Mouse (Mus musculus) neural tube, embryonic 11.5 days (tissue): Measurements from ENCODE around the gene Ccdc88c. TPM values are rescaled to one million over a fixed set of nuclear protein-coding genes. Genes with fewer than 3 reads are reported as not detected.

Experiments used
- ATAC-seq: fragments of 200-750 bp; cut with Nextera tagmentation; 2 replicates; pipeline ENCODE4 v1.8.0; 2017; ENCODE audit warnings: moderate number of reproducible peaks, mild to moderate bottlenecking, moderate TSS enrichment, moderate library complexity; ENCODE audit not compliant: insufficient read depth, low FRiP score, low TSS enrichment
- DNase-seq: peaks from one replicate; pipeline ENCODE4 v3.0.0-alpha.2; 2015; ENCODE audit warnings: low spot score
- H3K27ac ChIP-seq: fragments of 300-500 bp; sonication (generic); 2 replicates; pipeline ENCODE4 v1.5.1; 2014; ENCODE audit warnings: low read depth, mild to moderate bottlenecking, low read length
- H3K27me3 ChIP-seq: fragments of 300-500 bp; sonication (generic); 2 replicates; pipeline ENCODE4 v1.6.1; 2014; ENCODE audit warnings: mild to moderate bottlenecking, low read length, mixed read lengths; ENCODE audit not compliant: control insufficient read depth, insufficient read depth
- H3K36me3 ChIP-seq: fragments of 300-500 bp; sonication (generic); 2 replicates; pipeline ENCODE4 v1.6.1; 2014; ENCODE audit warnings: mild to moderate bottlenecking, low read length, moderate library complexity, mixed read lengths; ENCODE audit not compliant: control insufficient read depth, insufficient read depth
- H3K4me1 ChIP-seq: fragments of 300-500 bp; sonication (generic); 2 replicates; pipeline ENCODE4 v1.6.1; 2014; ENCODE audit warnings: low read length, mixed read lengths; ENCODE audit not compliant: control insufficient read depth, insufficient read depth
- H3K4me2 ChIP-seq: fragments of 300-500 bp; sonication (generic); 2 replicates; pipeline ENCODE4 v1.6.1; 2014; ENCODE audit warnings: low read depth, mild to moderate bottlenecking, moderate library complexity
- H3K4me3 ChIP-seq: fragments of 300-500 bp; sonication (generic); 2 replicates; pipeline ENCODE4 v1.5.1; 2014; ENCODE audit warnings: low read depth, low read length
- H3K9ac ChIP-seq: fragments of 300-500 bp; sonication (generic); 2 replicates; pipeline ENCODE4 v1.6.1; 2014; ENCODE audit warnings: mild to moderate bottlenecking, low read length
- H3K9me3 ChIP-seq: fragments of 300-500 bp; sonication (generic); 2 replicates; pipeline ENCODE4 v1.6.1; 2016; ENCODE audit warnings: low read length; ENCODE audit not compliant: control insufficient read depth
- WGBS: fragments of 180-500 bp; shearing (Covaris S2); extraction: QIAGEN DNeasy Blood & Tissue Kit; methylation state at CpG from one replicate; pipeline ENCODE4 v1.1.7; 2014; 5-methylcytosine and 5-hydroxymethylcytosine counted together
- polyA plus RNA-seq: library from polyadenylated mRNA; unstranded; fragments of >200 nt; fragmentation: Nextera tagmentation; extraction: Ambion mirVana; gene quantifications from 2 replicates; pipeline ENCODE4 v1.2.1, GENCODE M21; 2014

Ccdc88c gene
- polyA plus RNA-seq, 1 experiment from 2014 or later = 11.8 TPM

DNA sequence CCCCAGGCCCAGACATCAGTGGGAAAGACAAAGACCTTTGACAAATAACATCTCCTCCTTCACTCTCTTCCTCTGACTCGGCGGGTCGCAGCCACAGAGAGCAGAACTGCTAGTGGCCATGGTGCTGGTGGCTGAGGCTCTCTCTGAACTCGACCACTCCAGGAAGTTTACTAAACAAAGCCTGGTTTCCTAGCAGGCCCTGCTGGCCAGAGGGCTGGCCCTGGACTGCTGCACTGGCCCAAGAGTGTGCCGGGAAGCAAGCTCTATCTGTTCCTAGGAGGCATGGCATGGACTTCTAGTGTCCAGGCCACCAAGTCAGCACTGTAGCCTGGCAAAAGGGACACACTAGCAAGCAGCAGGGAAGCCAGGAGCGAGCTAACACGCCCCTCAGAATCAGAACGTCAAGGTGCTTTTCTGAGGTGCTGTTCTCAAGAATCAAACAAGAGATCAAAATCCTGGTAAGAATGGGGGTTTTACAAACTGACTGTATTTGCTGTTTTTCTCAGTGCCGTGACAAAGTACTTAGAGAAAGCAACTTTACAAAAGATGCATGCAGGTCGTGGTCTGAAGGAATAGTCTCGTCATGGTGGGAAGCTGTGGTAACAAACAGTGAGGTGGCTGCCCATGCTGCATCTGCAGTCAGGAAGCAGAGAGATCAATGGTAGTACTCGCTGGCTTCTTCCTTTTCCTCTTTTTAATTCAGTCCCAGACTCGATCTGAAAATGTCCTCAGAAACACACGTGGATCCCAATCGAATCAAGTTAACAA is 50.7 kb downstream of the Ccdc88c start:
- DNase-seq (no peak), ATAC-seq (no peak)
- 77% methylated on average over 15 of the region's 15 CpGs for WGBS
- Histone ChIP-seq H3K27ac (no peak overlapping the region), H3K4me2 (no peak overlapping the region), H3K36me3 (no peaks in the 10 kb centered on the region), H3K9ac (no peak overlapping the region), H3K9me3 (no peaks in the 10 kb centered on the region), H3K4me3 (no peak overlapping the region), H3K27me3 (no peaks in the 10 kb centered on the region), H3K4me1 (peaks cover 2% of the 10 kb centered on the region; the same call in 1 of the 2 replicates)

DNA sequence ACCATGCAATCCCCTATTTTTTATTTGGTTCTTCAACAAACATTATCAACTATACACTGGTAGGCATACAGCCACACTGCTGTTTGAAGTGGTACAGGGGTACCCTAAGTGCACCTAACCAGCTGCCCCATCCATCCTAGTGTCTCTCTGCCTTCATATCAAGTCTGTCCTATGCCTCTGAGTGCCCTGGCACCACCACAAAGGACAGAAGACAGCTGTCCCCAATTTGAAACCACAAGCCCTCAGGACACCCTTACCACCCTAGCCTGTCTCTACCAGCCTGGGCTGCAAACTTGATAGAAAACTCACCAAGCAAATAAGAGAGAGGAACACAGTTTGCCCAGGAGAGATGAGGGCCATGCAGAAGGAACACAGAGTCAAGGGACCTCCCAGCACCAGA is 51.3 kb downstream of the Ccdc88c start:
- DNase-seq = no peak
- Histone ChIP-seq H3K27ac (no peak overlapping the region), H3K4me3 (no peak overlapping the region), H3K9me3 (no peaks in the 10 kb centered on the region), H3K27me3 (no peaks in the 10 kb centered on the region), H3K9ac (no peak overlapping the region), H3K4me2 (no peak overlapping the region), H3K36me3 (no peaks in the 10 kb centered on the region), H3K4me1 (peaks cover 2% of the 10 kb centered on the region; the same call in 1 of the 2 replicates)
- ATAC-seq = no peak

DNA sequence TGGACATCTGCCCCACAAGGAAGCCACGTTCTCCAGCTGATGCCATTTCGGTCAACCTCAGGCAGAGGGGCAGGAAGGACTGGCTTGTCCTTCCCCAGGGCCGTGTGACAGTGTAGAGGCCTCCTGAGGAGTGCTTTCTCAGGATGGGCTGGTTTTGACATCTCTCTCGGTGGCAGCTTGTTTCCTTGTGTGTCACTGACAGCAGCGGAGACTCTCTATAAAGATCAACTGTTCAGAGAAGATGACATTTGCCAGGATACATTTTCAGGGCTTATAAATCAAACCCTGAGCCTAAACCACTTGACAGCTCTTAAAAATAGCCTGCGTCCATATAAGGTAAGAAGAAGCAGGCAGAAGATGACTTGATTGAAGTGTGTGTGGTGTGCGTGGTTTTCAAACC is 59.0 kb downstream of the Ccdc88c start:
- 80% methylated on average over 7 of the region's 7 CpGs for WGBS
- H3K9me3 ChIP-seq = no peaks in the 10 kb centered on the region
- no peaks in the 10 kb centered on the region for H3K4me1 ChIP-seq
- no peak overlapping the region for H3K4me2 ChIP-seq
- H3K27ac ChIP-seq = no peak overlapping the region
- H3K9ac ChIP-seq = no peak overlapping the region
- H3K27me3 ChIP-seq = no peaks in the 10 kb centered on the region
- ATAC-seq = no peak
- no peak for DNase-seq
- no peak overlapping the region for H3K4me3 ChIP-seq
- no peaks in the 10 kb centered on the region for H3K36me3 ChIP-seq

DNA sequence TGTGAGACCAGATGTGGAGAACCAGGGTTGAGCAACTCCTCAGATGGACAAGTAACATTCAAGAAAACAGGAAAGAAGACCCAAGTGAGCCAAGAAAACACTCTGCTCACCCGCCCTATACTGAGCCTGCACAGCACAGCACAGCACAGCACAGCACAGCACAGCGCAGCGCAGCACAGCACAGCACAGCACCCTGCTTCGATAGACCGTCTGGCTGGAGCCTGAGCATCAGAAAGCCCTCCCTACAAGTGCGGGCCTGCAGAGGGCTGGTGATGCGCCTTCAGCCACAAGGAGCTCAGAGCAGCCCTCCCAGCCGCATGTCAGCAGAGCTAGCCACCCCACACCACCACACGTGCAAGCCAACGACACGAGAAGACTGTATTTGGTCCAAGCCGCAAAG is 61.5 kb downstream of the Ccdc88c start:
- Histone ChIP-seq H3K4me2 (no peak overlapping the region), H3K36me3 (no peaks in the 10 kb centered on the region; the same call in 1 of the 2 replicates), H3K9me3 (no peaks in the 10 kb centered on the region), H3K4me1 (no peaks in the 10 kb centered on the region), H3K27me3 (no peaks in the 10 kb centered on the region), H3K4me3 (no peak overlapping the region), H3K9ac (no peak overlapping the region), H3K27ac (no peak overlapping the region)
- WGBS = 92% methylated on average over 12 of the region's 12 CpGs
- ATAC-seq = no peak
- no peak for DNase-seq

DNA sequence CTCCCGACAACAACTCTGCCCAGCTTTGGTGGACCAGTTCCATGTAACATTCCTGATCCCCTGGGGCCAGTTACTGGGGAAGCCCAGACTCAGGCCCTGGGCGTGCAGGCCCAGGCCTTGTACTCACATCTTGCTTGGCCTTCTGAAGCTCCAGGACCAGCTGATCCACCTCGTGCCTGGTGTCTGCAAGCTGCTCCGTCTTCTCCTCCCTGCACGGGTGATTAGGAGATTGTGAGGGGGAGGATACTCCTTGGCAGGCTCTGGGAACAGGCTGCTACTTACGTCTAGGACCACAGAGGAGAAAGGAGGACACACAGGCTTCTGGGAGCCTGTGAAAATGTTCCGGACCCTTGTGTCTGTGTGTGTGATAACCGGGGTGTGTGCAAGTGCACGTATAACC is 62.6 kb downstream of the Ccdc88c start:
- H3K9ac ChIP-seq = no peak overlapping the region
- H3K4me2 ChIP-seq = no peak overlapping the region
- H3K4me1 ChIP-seq = no peaks in the 10 kb centered on the region
- 88% methylated on average over 9 of the region's 9 CpGs for WGBS
- ATAC-seq (no peak), DNase-seq (no peak)
- no peak overlapping the region for H3K27ac ChIP-seq
- H3K36me3 ChIP-seq = no peaks in the 10 kb centered on the region; the same call in 1 of the 2 replicates
- H3K9me3 ChIP-seq = no peaks in the 10 kb centered on the region
- no peak overlapping the region for H3K4me3 ChIP-seq
- no peaks in the 10 kb centered on the region for H3K27me3 ChIP-seq

DNA sequence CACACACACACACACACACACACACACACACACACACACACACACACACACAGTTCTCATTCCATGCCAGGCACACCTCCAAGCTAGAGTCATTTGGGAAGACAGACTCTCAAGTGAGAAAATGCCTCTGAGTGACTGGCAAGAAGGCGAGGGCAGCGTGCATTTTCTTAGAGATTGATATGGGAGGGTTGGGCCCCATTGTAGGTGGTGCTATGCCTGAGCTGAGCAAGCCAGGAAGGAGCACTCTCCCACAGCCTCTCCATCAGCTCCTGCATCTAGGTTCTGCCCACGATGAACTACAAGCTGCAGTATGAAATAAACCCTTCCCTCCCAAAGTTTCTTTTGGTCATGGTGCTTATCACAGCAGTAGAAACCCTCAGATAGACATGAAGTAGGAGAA is 63.6 kb downstream of the Ccdc88c start:
- Histone ChIP-seq H3K4me1 (no peaks in the 10 kb centered on the region), H3K9me3 (no peaks in the 10 kb centered on the region), H3K27ac (no peak overlapping the region), H3K9ac (no peak overlapping the region), H3K4me3 (no peak overlapping the region), H3K27me3 (no peaks in the 10 kb centered on the region), H3K4me2 (no peak overlapping the region), H3K36me3 (no peaks in the 10 kb centered on the region; the same call in 1 of the 2 replicates)
- no peak for ATAC-seq
- 96% methylated on average over 3 of the region's 3 CpGs for WGBS
- DNase-seq = no peak

DNA sequence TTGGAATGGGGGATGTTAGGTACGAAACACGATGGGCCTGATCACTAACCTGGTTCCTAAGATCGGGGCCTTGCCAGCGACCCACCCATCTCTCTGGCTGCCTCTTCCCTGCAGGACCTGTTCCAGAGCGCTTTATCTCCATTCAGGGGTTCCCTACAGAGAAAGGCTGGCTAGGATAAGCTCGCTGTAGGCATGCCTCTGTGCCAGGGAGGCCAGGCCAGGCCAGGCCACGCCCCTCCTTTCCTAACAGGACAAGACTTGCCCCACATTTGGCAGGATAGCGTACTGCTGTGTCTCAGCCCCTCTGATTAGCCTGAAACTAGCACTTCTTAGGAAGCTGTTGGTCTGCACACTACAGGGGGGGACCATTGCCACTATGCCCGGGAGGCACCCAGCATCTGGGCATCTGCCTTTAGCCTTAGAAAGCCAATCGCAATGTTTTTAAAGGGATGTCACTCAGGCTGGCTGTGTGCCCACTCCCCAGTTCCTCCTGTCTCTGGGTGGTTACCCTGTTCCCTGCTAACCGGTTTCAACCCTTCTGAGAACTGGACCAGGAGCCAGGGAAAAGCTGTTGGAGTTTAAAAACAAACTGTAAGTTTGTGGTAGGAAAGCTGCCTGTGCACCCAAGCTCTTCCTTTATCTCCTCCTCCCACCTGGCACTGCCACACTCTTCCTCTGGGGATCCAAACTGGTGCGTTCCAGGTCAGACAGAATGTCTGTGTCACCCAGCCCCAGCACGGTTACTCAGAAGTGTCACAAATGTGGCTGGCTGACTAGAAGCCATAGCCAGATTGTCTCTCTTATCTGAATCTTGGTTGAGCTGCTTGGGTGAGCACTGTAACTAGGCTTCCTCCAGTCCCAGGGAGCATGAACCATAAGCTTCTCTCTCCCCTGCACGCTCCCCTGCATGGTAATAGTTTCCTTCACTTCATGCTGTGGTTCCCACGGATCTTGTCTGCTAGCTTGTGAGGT is 69.9 kb downstream of the Ccdc88c start:
- no peaks in the 10 kb centered on the region for H3K27me3 ChIP-seq
- no peaks in the 10 kb centered on the region; the same call in 1 of the 2 replicates for H3K36me3 ChIP-seq
- DNase-seq = no peak
- no peak for ATAC-seq
- H3K9me3 ChIP-seq = no peaks in the 10 kb centered on the region
- H3K4me2 ChIP-seq = no peak overlapping the region
- H3K4me1 ChIP-seq = peaks cover 4% of the 10 kb centered on the region
- no peak overlapping the region for H3K27ac ChIP-seq
- 73% methylated on average over 15 of the region's 15 CpGs for whole genome bisulfite sequencing
- no peak overlapping the region for H3K9ac ChIP-seq
- H3K4me3 ChIP-seq = no peak overlapping the region

DNA sequence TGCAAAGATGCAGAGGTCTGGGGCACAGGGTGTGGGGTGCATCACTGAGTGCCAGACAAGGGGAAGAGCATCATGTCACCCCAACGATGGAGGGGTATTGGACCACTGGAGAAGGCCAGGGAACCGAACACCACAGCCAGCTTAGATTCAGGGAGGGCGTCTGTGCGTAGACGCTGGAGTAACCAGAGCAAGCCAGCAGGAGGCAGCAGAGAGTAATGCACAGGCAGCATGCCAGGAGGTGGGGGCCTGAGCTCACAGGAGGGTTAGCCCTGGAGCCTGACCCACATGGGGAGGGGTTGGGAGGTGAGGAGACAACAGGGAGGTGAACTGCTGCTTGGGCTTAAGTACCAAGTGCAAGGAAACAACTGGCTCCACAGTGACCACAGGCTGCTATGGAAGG is 70.8 kb downstream of the Ccdc88c start:
- Histone ChIP-seq H3K9ac (no peak overlapping the region), H3K4me3 (no peak overlapping the region), H3K36me3 (no peaks in the 10 kb centered on the region; the same call in 1 of the 2 replicates), H3K4me2 (no peak overlapping the region), H3K9me3 (no peaks in the 10 kb centered on the region), H3K27me3 (no peaks in the 10 kb centered on the region), H3K4me1 (peaks cover 7% of the 10 kb centered on the region), H3K27ac (no peak overlapping the region)
- 22% methylated on average over 5 of the region's 5 CpGs for WGBS
- ATAC-seq (peak; percentile 76), DNase-seq (peak; percentile 84)
